Mouse (Mus musculus) thymus, postnatal 4 days (tissue): ENCODE measurements around the gene Tmprss13.

Experiments used
- DNase-seq: peaks from one replicate; pipeline ENCODE4 v3.0.0; 2021

Gene Tmprss13

GRCm38 (mm10) chr9:45318855-45319254, at the start of gene Tmprss13:
Gene Tmprss13 (plus strand): TSS chr9:45319100.
- DNase-seq = no peak

- no peak for DNase-seq
Measured at GRCm38 (mm10) chr9:45272213-45272612, 46.7 kb upstream of the Tmprss13 start.

GRCm38 (mm10) chr9:45274218-45274617, 44.7 kb upstream of the Tmprss13 start:
- no peak for DNase-seq

GRCm38 (mm10) chr9:45274635-45275034, 44.3 kb upstream of the Tmprss13 start:
- no peak for DNase-seq

- DNase-seq = no peak
Measured at GRCm38 (mm10) chr9:45280059-45280458, 38.8 kb upstream of the Tmprss13 start.

GRCm38 (mm10) chr9:45280891-45281290, 38.0 kb upstream of the Tmprss13 start:
- DNase-seq = no peak

- no peak for DNase-seq
Measured at GRCm38 (mm10) chr9:45282466-45282865, 36.4 kb upstream of the Tmprss13 start.

GRCm38 (mm10) chr9:45291481-45292168, 27.3 kb upstream of the Tmprss13 start:
- DNase-seq = peak; percentile 10

- DNase-seq = peak; percentile 8
Measured at GRCm38 (mm10) chr9:45294210-45295011, 24.5 kb upstream of the Tmprss13 start.

- DNase-seq = peak; percentile 82
Measured at GRCm38 (mm10) chr9:45299231-45300006, 19.5 kb upstream of the Tmprss13 start.

- peak; percentile 98 for DNase-seq
Measured at GRCm38 (mm10) chr9:45300422-45301104, 18.3 kb upstream of the Tmprss13 start.

- no peak for DNase-seq
Measured at GRCm38 (mm10) chr9:45301771-45302170, 17.1 kb upstream of the Tmprss13 start.

- no peak for DNase-seq
Measured at GRCm38 (mm10) chr9:45306746-45307410, 12.0 kb upstream of the Tmprss13 start.

- no peak for DNase-seq
Measured at GRCm38 (mm10) chr9:45308521-45308920, 10.4 kb upstream of the Tmprss13 start.

GRCm38 (mm10) chr9:45311858-45312257, 7.0 kb upstream of the Tmprss13 start:
- DNase-seq = no peak

- no peak for DNase-seq
Measured at GRCm38 (mm10) chr9:45313913-45314312, 5.0 kb upstream of the Tmprss13 start.

- DNase-seq = no peak
Measured at GRCm38 (mm10) chr9:45317635-45318034, 1.3 kb upstream of the Tmprss13 start.

GRCm38 (mm10) chr9:45321465-45321864, 2.6 kb downstream of the Tmprss13 start:
- no peak for DNase-seq

GRCm38 (mm10) chr9:45321946-45322430, 3.1 kb downstream of the Tmprss13 start:
- DNase-seq = no peak

- DNase-seq = no peak
Measured at GRCm38 (mm10) chr9:45326390-45326789, 7.5 kb downstream of the Tmprss13 start.

- DNase-seq = no peak
Measured at GRCm38 (mm10) chr9:45328263-45328662, 9.4 kb downstream of the Tmprss13 start.

GRCm38 (mm10) chr9:45329577-45329976, 10.7 kb downstream of the Tmprss13 start:
- no peak for DNase-seq
